Mouse (Mus musculus): Measurements from ENCODE around the gene Sorcs3. TPM values are rescaled to one million over a fixed set of nuclear protein-coding genes. Genes with fewer than 3 reads are reported as not detected.

The Sorcs3 gene
- total and polyA plus RNA-seq, 2 experiments from 2014 or later = 0.01 TPM; not detected in 1

DNA sequence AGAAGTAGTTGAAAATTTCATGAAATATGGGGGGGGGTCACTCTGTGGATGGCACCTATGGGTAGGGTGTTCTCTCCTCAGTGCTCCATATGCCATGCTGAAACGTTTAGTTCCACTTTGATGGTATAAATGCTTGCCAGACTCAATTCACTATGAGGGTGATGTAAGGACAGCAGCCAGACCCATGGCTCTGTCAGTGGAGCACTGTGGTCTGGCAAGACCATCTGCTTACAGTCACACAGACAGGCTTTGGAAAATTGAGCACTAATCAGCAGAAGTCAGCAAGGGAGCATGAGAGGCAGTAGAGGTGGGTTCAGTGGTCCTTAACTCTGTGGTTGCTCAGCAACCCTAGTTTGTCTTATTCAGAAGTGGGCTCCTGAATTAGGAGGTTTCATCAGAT is 411.1 kb downstream of the Sorcs3 start:
- WGBS = 38% methylated on average over 1 of the region's 1 CpGs
- no peaks in the 10 kb centered on the region for H3K9me3 ChIP-seq (replicated peaks; ENCODE audit: control insufficient read depth, low read length)
- H3K27ac ChIP-seq (ENCODE audit: low read depth) = no peak overlapping the region
- no peaks in the 10 kb centered on the region for H3K4me1 ChIP-seq (ENCODE audit: control insufficient read depth, insufficient read depth)
- no peak overlapping the region for H3K9ac ChIP-seq (replicated peaks; ENCODE audit: low read depth, low read length)
- TF ChIP-seq CTCF (IDR thresholded peaks at IDR 0.05; ENCODE audit: low read depth) (no peak), EP300 (IDR thresholded peaks at IDR 0.05; ENCODE audit: low read depth) (no peak)
- H3K36me3 ChIP-seq (replicated peaks; ENCODE audit: control insufficient read depth, insufficient read depth, low read length) = no peaks in the 10 kb centered on the region
- H3K27me3 ChIP-seq (ENCODE audit: control insufficient read depth, insufficient read depth, low read length) = no peaks in the 10 kb centered on the region
- H3K4me3 ChIP-seq (ENCODE audit: low read depth, low read length) = no peak overlapping the region
- no peak overlapping the region for H3K4me2 ChIP-seq (ENCODE audit: low read depth, low read length)
- no peak for DNase-seq (ENCODE audit: low spot score)
- no peak for ATAC-seq (ENCODE audit: insufficient read depth, low read depth)

DNA sequence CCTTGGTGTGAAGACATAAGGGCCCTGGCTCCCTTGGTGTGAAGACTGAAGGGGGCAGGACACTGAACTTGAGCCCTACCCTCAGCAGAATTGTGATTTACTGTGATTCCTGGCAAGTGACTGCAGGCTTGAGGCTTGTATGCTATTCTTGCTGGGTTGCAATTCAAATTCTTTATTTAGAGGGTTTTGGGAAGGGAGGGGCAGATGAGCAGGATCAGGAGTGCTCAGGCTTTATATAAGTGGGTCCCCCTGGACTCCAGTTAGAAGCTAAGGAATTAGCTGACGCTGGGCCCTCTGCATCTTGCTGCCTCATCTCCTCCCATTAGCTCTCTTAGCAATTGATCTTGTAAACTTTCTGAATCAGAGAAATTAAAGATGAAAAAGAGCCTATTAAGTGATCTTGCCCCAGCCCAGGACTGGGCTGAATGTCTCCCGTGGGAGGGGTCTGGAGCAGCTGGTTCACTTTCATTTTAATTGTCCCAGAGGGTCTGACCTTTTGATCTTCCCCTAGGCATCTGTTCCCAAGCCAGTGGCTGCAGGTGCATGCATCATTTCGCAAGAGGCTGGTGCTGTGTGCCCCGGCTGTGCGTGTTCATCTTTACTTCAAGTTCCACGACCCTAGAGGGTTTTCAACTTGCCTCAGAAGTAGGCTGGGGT is 425.0 kb downstream of the Sorcs3 start:
- DNase-seq (ENCODE audit: low spot score) = no peak
- H3K4me1 ChIP-seq (ENCODE audit: control insufficient read depth, insufficient read depth) = no peaks in the 10 kb centered on the region
- WGBS = 67% methylated on average over 6 of the region's 6 CpGs
- no peak overlapping the region for H3K4me2 ChIP-seq (ENCODE audit: low read depth, low read length)
- H3K4me3 ChIP-seq (ENCODE audit: low read depth, low read length) = no peak overlapping the region
- H3K9ac ChIP-seq (replicated peaks; ENCODE audit: low read depth, low read length) = no peak overlapping the region
- no peak for ATAC-seq (ENCODE audit: insufficient read depth, low read depth)
- no peaks in the 10 kb centered on the region for H3K9me3 ChIP-seq (replicated peaks; ENCODE audit: control insufficient read depth, low read length)
- H3K36me3 ChIP-seq (replicated peaks; ENCODE audit: control insufficient read depth, insufficient read depth, low read length) = no peaks in the 10 kb centered on the region
- H3K27ac ChIP-seq (ENCODE audit: low read depth) = no peak overlapping the region
- TF ChIP-seq EP300 (IDR thresholded peaks at IDR 0.05; ENCODE audit: low read depth) (no peak), CTCF (IDR thresholded peaks at IDR 0.05; ENCODE audit: low read depth) (no peak)
- no peaks in the 10 kb centered on the region for H3K27me3 ChIP-seq (ENCODE audit: control insufficient read depth, insufficient read depth, low read length)

DNA sequence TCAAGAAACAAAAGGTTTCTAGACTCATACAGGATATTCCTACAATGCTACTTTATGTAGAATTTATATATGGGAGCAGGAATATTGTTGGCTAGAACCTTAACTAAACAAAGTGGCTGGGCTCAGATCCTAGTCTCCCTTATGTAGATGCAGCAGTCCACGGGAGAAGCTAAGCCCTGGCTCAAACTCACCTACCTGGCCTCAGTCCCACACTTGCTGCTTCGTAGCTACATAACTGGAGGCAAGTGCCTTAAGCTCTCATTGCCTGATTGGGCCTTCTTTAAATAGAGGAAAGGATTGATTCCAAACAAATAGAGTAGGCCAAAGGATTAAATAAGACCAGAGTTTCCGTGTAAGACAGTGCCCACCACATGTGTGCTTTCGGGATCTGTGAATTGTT is 436.7 kb downstream of the Sorcs3 start:
- no peaks in the 10 kb centered on the region for H3K9me3 ChIP-seq (replicated peaks; ENCODE audit: control insufficient read depth, low read length)
- H3K9ac ChIP-seq (replicated peaks; ENCODE audit: low read depth, low read length) = no peak overlapping the region
- 76% methylated on average over 4 of the region's 4 CpGs for WGBS
- no peak overlapping the region for H3K4me2 ChIP-seq (ENCODE audit: low read depth, low read length)
- no peak overlapping the region for H3K4me3 ChIP-seq (ENCODE audit: low read depth, low read length)
- no peaks in the 10 kb centered on the region for H3K4me1 ChIP-seq (ENCODE audit: control insufficient read depth, insufficient read depth)
- no peaks in the 10 kb centered on the region for H3K27me3 ChIP-seq (ENCODE audit: control insufficient read depth, insufficient read depth, low read length)
- no peak for ATAC-seq (ENCODE audit: insufficient read depth, low read depth)
- H3K27ac ChIP-seq (ENCODE audit: low read depth) = no peak overlapping the region
- DNase-seq (ENCODE audit: low spot score) = no peak
- no peak for TF ChIP-seq CTCF (IDR thresholded peaks at IDR 0.05; ENCODE audit: low read depth)
- no peak for TF ChIP-seq EP300 (IDR thresholded peaks at IDR 0.05; ENCODE audit: low read depth)
- H3K36me3 ChIP-seq (replicated peaks; ENCODE audit: control insufficient read depth, insufficient read depth, low read length) = no peaks in the 10 kb centered on the region

DNA sequence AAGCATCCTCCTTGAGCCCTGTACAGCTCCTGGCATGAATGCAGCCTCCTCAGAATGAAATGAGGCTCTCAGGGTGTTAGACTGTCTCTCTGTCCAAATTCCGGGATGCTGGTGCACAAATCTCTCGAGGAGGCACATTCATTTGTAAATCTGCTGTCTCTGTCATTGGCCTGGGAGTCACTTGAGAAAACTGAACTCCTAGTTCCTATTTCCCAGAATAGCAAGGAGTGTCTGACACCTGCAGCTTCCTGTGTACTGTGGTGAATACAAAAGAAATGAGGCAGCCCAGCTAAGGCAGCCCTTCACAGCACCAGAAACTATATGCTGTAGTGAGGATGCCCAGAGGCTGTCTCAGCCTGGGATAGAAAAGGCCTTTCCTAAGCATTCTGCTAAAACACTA is 444.1 kb downstream of the Sorcs3 start:
- no peak overlapping the region for H3K4me2 ChIP-seq (ENCODE audit: low read depth, low read length)
- H3K9ac ChIP-seq (replicated peaks; ENCODE audit: low read depth, low read length) = no peak overlapping the region
- no peak overlapping the region for H3K27ac ChIP-seq (ENCODE audit: low read depth)
- no peak for DNase-seq (ENCODE audit: low spot score)
- no peaks in the 10 kb centered on the region for H3K9me3 ChIP-seq (replicated peaks; ENCODE audit: control insufficient read depth, low read length)
- ATAC-seq (ENCODE audit: insufficient read depth, low read depth) = no peak
- no peak overlapping the region for H3K4me3 ChIP-seq (ENCODE audit: low read depth, low read length)
- 0 out of 2 replicates have a peak, but pooled peaks cover 9% of the 10 kb centered on the region for H3K4me1 ChIP-seq (ENCODE audit: control insufficient read depth, insufficient read depth)
- peaks cover 3% of the 10 kb centered on the region; the same call in 1 of the 2 replicates for H3K27me3 ChIP-seq (ENCODE audit: control insufficient read depth, insufficient read depth, low read length)
- H3K36me3 ChIP-seq (replicated peaks; ENCODE audit: control insufficient read depth, insufficient read depth, low read length) = no peaks in the 10 kb centered on the region
- TF ChIP-seq CTCF (IDR thresholded peaks at IDR 0.05; ENCODE audit: low read depth) = no peak
- TF ChIP-seq EP300 (IDR thresholded peaks at IDR 0.05; ENCODE audit: low read depth) = no peak
- 64% methylated on average over 2 of the region's 2 CpGs for WGBS

DNA sequence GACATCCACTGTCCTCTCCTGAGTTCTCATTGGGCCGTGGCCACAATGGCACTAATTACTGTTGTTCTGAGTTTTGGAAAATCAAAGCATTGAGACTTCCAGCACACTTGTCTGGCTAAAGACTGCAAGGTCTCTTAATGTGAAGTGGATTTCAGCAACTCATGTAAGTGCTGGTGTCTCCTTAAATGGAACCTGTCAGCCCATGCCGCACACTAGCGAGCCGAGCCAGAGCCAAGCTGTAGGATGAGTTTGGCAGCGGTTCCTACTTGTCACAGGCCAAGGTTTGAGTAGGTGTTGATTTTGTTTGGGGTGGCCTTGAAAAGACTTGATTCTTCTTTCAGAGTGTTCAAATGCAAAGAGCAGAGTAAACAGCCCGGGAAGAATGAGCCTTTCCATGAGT is 445.8 kb downstream of the Sorcs3 start:
- Histone ChIP-seq H3K4me1 (ENCODE audit: control insufficient read depth, insufficient read depth) (0 out of 2 replicates have a peak, but pooled peaks cover 9% of the 10 kb centered on the region), H3K36me3 (replicated peaks; ENCODE audit: control insufficient read depth, insufficient read depth, low read length) (no peaks in the 10 kb centered on the region), H3K4me2 (ENCODE audit: low read depth, low read length) (peak overlapping the region; percentile 31; the same call in 1 of the 2 replicates), H3K27ac (ENCODE audit: low read depth) (peak overlapping the region; percentile 51; the same call in 1 of the 2 replicates), H3K9ac (replicated peaks; ENCODE audit: low read depth, low read length) (no peak overlapping the region), H3K9me3 (replicated peaks; ENCODE audit: control insufficient read depth, low read length) (no peaks in the 10 kb centered on the region), H3K27me3 (ENCODE audit: control insufficient read depth, insufficient read depth, low read length) (peaks cover 3% of the 10 kb centered on the region; the same call in 1 of the 2 replicates), H3K4me3 (ENCODE audit: low read depth, low read length) (no peak overlapping the region)
- ATAC-seq (ENCODE audit: insufficient read depth, low read depth) = peak; percentile 90
- WGBS = 35% methylated on average over 6 of the region's 6 CpGs
- peak; percentile 82 for DNase-seq (ENCODE audit: low spot score)
- no peak for TF ChIP-seq EP300 (IDR thresholded peaks at IDR 0.05; ENCODE audit: low read depth)
- TF ChIP-seq CTCF (IDR thresholded peaks at IDR 0.05; ENCODE audit: low read depth) = no peak

DNA sequence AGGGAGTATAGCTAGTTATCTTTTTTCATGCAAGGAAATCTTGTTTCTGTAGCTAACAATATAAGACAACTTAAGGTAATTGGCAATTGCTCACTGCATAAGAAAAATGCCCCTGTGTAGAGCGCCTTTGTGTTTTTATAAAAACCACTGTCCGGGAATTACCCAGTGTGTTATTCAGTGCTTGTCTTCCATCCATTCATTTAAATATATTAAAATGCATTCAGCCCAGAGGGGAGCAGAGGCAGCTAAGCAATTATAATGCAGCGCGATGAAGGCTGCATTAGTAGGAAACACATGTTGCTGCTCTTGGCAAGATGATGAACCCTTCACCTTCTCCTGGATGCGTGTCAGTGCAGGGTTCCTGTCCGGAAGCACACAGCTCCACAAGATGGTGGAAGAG is 454.4 kb downstream of the Sorcs3 start:
- no peak overlapping the region for H3K4me2 ChIP-seq (ENCODE audit: low read depth, low read length)
- no peak for ATAC-seq (ENCODE audit: insufficient read depth, low read depth)
- no peak for TF ChIP-seq EP300 (IDR thresholded peaks at IDR 0.05; ENCODE audit: low read depth)
- no peak overlapping the region for H3K9ac ChIP-seq (replicated peaks; ENCODE audit: low read depth, low read length)
- no peaks in the 10 kb centered on the region for H3K4me1 ChIP-seq (ENCODE audit: control insufficient read depth, insufficient read depth)
- no peak for DNase-seq (ENCODE audit: low spot score)
- no peak overlapping the region for H3K4me3 ChIP-seq (ENCODE audit: low read depth, low read length)
- H3K27ac ChIP-seq (ENCODE audit: low read depth) = no peak overlapping the region
- 89% methylated on average over 6 of the region's 6 CpGs for WGBS
- no peaks in the 10 kb centered on the region for H3K27me3 ChIP-seq (ENCODE audit: control insufficient read depth, insufficient read depth, low read length)
- no peaks in the 10 kb centered on the region for H3K9me3 ChIP-seq (replicated peaks; ENCODE audit: control insufficient read depth, low read length)
- H3K36me3 ChIP-seq (replicated peaks; ENCODE audit: control insufficient read depth, insufficient read depth, low read length) = no peaks in the 10 kb centered on the region

Data from heart, postnatal 0 days (tissue).